Mouse (Mus musculus) E14TG2a.4 (cell line): Measurements from ENCODE around the gene Dpysl5.

Experiments used
- H3K27me3 ChIP-seq: 2 replicates; pipeline ENCODE4 v1.6.1; 2014; ENCODE audit warnings: low read length, control low read depth; ENCODE audit not compliant: insufficient read depth
- H3K36me3 ChIP-seq: 2 replicates; pipeline ENCODE4 v1.6.1; 2014; ENCODE audit warnings: low read length, control low read depth; ENCODE audit not compliant: insufficient read depth
- H3K4me1 ChIP-seq: replicated peaks from 2 replicates; pipeline ENCODE4 v1.6.1; 2014; ENCODE audit warnings: low read depth, low read length, control low read depth
- H3K4me3 ChIP-seq: replicated peaks from 2 replicates; pipeline ENCODE4 v1.5.1; 2014; ENCODE audit warnings: mild to moderate bottlenecking, low read length
- H3K9me3 ChIP-seq: 2 replicates; pipeline ENCODE4 v1.6.1; 2014; ENCODE audit warnings: low read length, control low read depth
- CTCF ChIP-seq: conservative IDR thresholded peaks from 2 replicates; pipeline ENCODE4 v1.5.1; 2014; ENCODE audit warnings: low read length
- NANOG ChIP-seq: IDR thresholded peaks from 2 replicates; pipeline ENCODE4 v1.6.1; 2014; ENCODE audit warnings: borderline replicate concordance, low read length, mixed read lengths
- POU5F1 ChIP-seq: IDR thresholded peaks from 2 replicates; pipeline ENCODE4 v1.6.1; 2014; ENCODE audit warnings: low read length, borderline replicate concordance

The Dpysl5 gene

DNA sequence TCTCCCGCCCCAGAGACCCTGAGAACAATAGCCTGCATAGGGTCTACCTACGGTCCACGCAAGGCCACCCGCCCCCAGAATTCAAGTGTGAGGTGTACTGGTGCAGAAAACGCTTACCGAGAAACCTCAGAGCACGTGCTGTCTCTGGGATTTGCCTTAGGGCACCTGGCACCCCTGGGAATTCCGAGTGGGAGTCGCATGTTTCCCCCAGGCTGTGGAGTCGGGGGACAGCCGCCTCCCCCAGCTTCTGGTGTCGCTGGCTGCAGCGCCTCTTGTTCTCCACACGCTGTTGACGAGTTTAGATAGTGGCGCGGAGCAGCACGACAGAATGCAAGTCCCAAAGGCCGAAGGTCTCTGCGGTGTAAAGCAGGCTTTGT lies 1.9 kb downstream of the Dpysl5 start:
- peaks cover 69% of the 10 kb centered on the region for H3K27me3 ChIP-seq
- H3K9me3 ChIP-seq: no peaks in the 10 kb centered on the region
- peak overlapping the region; percentile 81 for H3K4me3 ChIP-seq
- H3K36me3 ChIP-seq: no peaks in the 10 kb centered on the region
- no peak for TF ChIP-seq CTCF
- TF ChIP-seq NANOG: no peak
- TF ChIP-seq POU5F1: no peak
- H3K4me1 ChIP-seq: peaks cover 40% of the 10 kb centered on the region

GRCm38 (mm10) chr5:30713691-30714090 lies 2.3 kb downstream of the Dpysl5 start:
- peak overlapping the region; percentile 81 for H3K4me3 ChIP-seq
- TF ChIP-seq POU5F1: no peak
- no peak for TF ChIP-seq CTCF
- TF ChIP-seq NANOG: no peak
- H3K9me3 ChIP-seq: no peaks in the 10 kb centered on the region
- peaks cover 40% of the 10 kb centered on the region for H3K4me1 ChIP-seq
- H3K27me3 ChIP-seq: peaks cover 66% of the 10 kb centered on the region
- H3K36me3 ChIP-seq: no peaks in the 10 kb centered on the region

- Histone ChIP-seq H3K4me1 (peaks cover 26% of the 10 kb centered on the region), H3K36me3 (no peaks in the 10 kb centered on the region), H3K27me3 (peaks cover 45% of the 10 kb centered on the region), H3K9me3 (no peaks in the 10 kb centered on the region), H3K4me3 (no peak overlapping the region)
- TF ChIP-seq POU5F1 (no peak), NANOG (no peak), CTCF (no peak)
Measured at GRCm38 (mm10) chr5:30716311-30716710, 4.9 kb downstream of the Dpysl5 start.

DNA sequence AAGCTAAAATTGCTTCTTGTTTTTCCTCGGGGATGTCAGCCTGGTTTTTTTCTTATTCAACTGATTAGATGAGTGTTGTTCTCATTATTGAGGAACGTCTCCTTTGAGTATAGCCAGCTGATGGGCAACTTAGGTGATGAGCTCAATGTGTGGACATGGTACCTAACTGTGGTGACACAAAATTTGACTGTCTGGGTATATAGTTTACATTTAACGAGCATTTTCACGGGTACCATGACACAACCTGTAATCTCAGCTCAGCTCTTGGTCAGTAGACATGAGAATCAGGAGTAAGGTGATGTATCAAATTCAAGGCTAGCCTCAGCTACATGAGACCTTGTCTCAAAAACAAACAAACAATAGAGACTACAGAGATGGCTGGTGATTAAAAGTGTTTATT lies 6.1 kb downstream of the Dpysl5 start:
- TF ChIP-seq NANOG (no peak), POU5F1 (no peak), CTCF (no peak)
- Histone ChIP-seq H3K4me1 (peaks cover 17% of the 10 kb centered on the region), H3K36me3 (no peaks in the 10 kb centered on the region), H3K4me3 (no peak overlapping the region), H3K27me3 (peaks cover 34% of the 10 kb centered on the region), H3K9me3 (no peaks in the 10 kb centered on the region)

DNA sequence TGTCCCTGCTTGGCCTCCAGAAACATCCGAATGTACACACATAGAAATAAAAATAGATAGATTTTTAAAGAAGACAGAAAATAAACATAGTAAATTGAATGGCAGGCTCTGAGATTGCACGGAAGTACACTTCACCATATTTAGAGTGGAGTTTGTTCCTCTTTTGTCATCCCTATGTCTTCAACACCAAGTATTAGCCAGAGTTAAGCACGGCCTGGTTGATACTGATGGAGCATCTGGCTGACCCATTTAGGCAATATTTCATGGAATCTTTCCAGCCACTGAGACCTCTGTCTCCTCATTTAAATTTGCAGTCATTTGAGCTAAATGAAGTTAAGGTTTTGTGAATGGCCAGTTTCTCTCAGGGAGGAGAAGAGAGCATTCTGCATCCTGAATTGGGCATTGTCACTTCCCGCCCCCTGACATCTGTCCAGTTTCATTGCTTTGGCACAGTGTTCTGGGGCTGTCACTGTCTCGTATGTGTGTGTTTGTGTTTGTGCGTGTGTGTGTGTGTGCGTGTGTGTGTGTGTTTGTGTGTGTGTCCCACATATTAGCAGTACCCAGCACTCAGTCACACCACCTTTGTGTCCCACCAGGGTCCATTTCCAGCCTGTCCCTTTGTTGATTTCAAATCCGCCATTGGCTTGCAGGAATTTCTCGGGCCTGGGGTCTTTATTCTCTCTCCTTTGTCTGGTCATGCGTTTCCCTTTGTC lies 6.8 kb downstream of the Dpysl5 start:
- no peak overlapping the region for H3K4me3 ChIP-seq
- no peak for TF ChIP-seq NANOG
- no peak for TF ChIP-seq CTCF
- H3K36me3 ChIP-seq: no peaks in the 10 kb centered on the region
- peaks cover 28% of the 10 kb centered on the region for H3K27me3 ChIP-seq
- peaks cover 11% of the 10 kb centered on the region for H3K4me1 ChIP-seq
- no peaks in the 10 kb centered on the region for H3K9me3 ChIP-seq

GRCm38 (mm10) chr5:30721935-30722334 lies 10.6 kb downstream of the Dpysl5 start:
- TF ChIP-seq NANOG: no peak
- no peak for TF ChIP-seq POU5F1
- TF ChIP-seq CTCF: no peak
- H3K36me3 ChIP-seq: no peaks in the 10 kb centered on the region; the same call in 1 of the 2 replicates
- H3K27me3 ChIP-seq: no peaks in the 10 kb centered on the region
- no peaks in the 10 kb centered on the region; the same call in 1 of the 2 replicates for H3K4me1 ChIP-seq
- peaks cover 9% of the 10 kb centered on the region for H3K9me3 ChIP-seq
- H3K4me3 ChIP-seq: no peak overlapping the region

DNA sequence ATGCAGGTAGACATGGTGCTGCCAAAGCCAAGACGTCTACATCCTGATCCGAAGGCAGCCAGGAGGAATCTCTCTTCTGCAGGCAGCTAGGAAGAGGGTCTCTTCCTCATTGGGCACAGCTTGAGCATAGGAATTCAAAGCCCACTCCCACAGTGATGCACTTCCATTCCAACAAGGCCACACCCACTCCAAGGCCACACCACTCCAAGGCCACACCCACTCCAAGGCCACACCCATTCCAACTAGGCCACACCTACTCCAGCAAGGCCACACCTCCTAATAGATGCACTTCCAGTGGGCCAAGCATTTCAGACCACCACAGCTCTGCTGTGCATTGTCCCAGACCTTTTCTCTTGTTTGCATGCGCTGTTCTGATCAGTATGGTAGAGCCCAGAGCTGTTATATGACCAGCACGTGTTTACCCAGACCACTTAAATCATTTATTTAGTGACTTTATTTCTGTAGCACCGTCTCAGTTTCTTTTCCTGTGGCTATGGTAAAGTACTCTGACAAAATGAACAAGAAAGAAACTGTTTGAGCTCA lies 14.9 kb downstream of the Dpysl5 start:
- H3K36me3 ChIP-seq: no peaks in the 10 kb centered on the region; the same call in 1 of the 2 replicates
- H3K27me3 ChIP-seq: no peaks in the 10 kb centered on the region
- no peak overlapping the region for H3K4me3 ChIP-seq
- H3K4me1 ChIP-seq: peaks cover 2% of the 10 kb centered on the region; the same call in 1 of the 2 replicates
- H3K9me3 ChIP-seq: peaks cover 9% of the 10 kb centered on the region
- TF ChIP-seq POU5F1: no peak
- no peak for TF ChIP-seq NANOG
- no peak for TF ChIP-seq CTCF

- TF ChIP-seq POU5F1: no peak
- TF ChIP-seq NANOG: no peak
- TF ChIP-seq CTCF: no peak
- Histone ChIP-seq H3K27me3 (no peaks in the 10 kb centered on the region), H3K4me1 (peaks cover 15% of the 10 kb centered on the region), H3K9me3 (no peaks in the 10 kb centered on the region), H3K4me3 (no peak overlapping the region), H3K36me3 (0 out of 2 replicates have a peak, but pooled peaks cover 4% of the 10 kb centered on the region)
Measured at GRCm38 (mm10) chr5:30732511-30732910, 21.1 kb downstream of the Dpysl5 start.

- no peak for TF ChIP-seq POU5F1
- no peak for TF ChIP-seq CTCF
- TF ChIP-seq NANOG: no peak
- H3K27me3 ChIP-seq: no peaks in the 10 kb centered on the region
- H3K4me3 ChIP-seq: no peak overlapping the region
- H3K9me3 ChIP-seq: no peaks in the 10 kb centered on the region
- 0 out of 2 replicates have a peak, but pooled peaks cover 4% of the 10 kb centered on the region for H3K36me3 ChIP-seq
- H3K4me1 ChIP-seq: peaks cover 33% of the 10 kb centered on the region
Measured at GRCm38 (mm10) chr5:30734666-30735065, 23.3 kb downstream of the Dpysl5 start.
